Mouse (Mus musculus) limb, embryonic 13.5 days (tissue): ENCODE measurements around the gene Myo1d. TPM values are rescaled to one million over a fixed set of nuclear protein-coding genes. Genes with fewer than 3 reads are reported as not detected.
A peak's percentile ranks its signal among the peaks of the same experiment; 100 is the strongest.

Source experiments
- ATAC-seq: fragments of 200-750 bp; cut with Nextera tagmentation; 2 replicates; pipeline ENCODE4 v1.8.0; 2017; ENCODE audit warnings: low read depth, moderate number of reproducible peaks, moderate TSS enrichment; ENCODE audit not compliant: low FRiP score
- H3K27ac ChIP-seq: fragments of 300-500 bp; sonication (generic); 2 replicates; pipeline ENCODE4 v1.5.1; 2015; ENCODE audit warnings: inconsistent platforms, mild to moderate bottlenecking, moderate library complexity
- H3K27me3 ChIP-seq: fragments of 300-500 bp; sonication (generic); 2 replicates; pipeline ENCODE4 v1.6.1; 2015; ENCODE audit warnings: mild to moderate bottlenecking, inconsistent platforms
- H3K36me3 ChIP-seq: fragments of 300-500 bp; sonication (generic); 2 replicates; pipeline ENCODE4 v1.6.1; 2015; ENCODE audit warnings: inconsistent platforms, mild to moderate bottlenecking, moderate library complexity
- H3K4me1 ChIP-seq: fragments of 300-500 bp; sonication (generic); 2 replicates; pipeline ENCODE4 v1.6.1; 2015; ENCODE audit warnings: inconsistent platforms
- H3K4me2 ChIP-seq: fragments of 300-500 bp; sonication (generic); replicated peaks from 2 replicates; pipeline ENCODE4 v1.6.1; 2015; ENCODE audit warnings: inconsistent platforms, mild to moderate bottlenecking, moderate library complexity
- H3K4me3 ChIP-seq: fragments of 300-500 bp; sonication (generic); 2 replicates; pipeline ENCODE4 v1.5.1; 2015; ENCODE audit warnings: moderate library complexity, mild to moderate bottlenecking, inconsistent platforms
- H3K9ac ChIP-seq: fragments of 300-500 bp; sonication (generic); 2 replicates; pipeline ENCODE4 v1.6.1; 2015; ENCODE audit warnings: mild to moderate bottlenecking, inconsistent platforms
- H3K9me3 ChIP-seq: fragments of 300-500 bp; sonication (generic); 2 replicates; pipeline ENCODE4 v1.6.1; 2016; ENCODE audit warnings: inconsistent platforms
- WGBS: fragments of 180-500 bp; shearing (Covaris S2); methylation state at CpG from one replicate; pipeline ENCODE4 v1.1.7; 2015; 5-methylcytosine and 5-hydroxymethylcytosine counted together
- polyA plus RNA-seq: library from polyadenylated mRNA; unstranded; fragments of >200 nt; fragmentation: Nextera tagmentation; extraction: Ambion mirVana; gene quantifications from 2 replicates; pipeline ENCODE4 v1.2.1, GENCODE M21; 2015

The Myo1d gene
- polyA plus RNA-seq, 1 experiment from 2014 or later = 6.7 TPM

DNA sequence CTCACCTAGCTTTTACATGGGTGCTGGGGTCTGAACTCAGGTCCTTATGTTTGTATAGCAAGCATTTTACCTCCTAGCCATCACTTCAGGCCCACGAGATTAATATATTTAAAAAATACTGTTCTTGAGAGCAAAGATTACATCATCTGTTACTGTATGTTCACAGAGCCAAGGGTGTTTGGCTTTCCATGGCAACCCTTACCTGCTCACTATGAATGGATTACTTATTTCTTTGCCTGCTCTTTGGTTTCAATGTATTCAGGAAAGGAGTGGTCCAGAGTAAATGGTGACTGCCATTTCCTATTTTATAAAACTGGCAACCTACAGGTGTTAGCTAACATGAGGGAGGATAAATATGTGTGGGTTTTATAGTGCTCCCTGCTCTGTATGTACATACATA lies 66.1 kb downstream of the Myo1d start:
- 68% methylated on average over 1 of the region's 1 CpGs for WGBS
- H3K4me2 ChIP-seq = no peak overlapping the region
- H3K27ac ChIP-seq = no peak overlapping the region
- no peaks in the 10 kb centered on the region for H3K27me3 ChIP-seq
- no peak overlapping the region for H3K9ac ChIP-seq
- H3K4me3 ChIP-seq = no peak overlapping the region
- no peak for ATAC-seq
- H3K4me1 ChIP-seq = no peaks in the 10 kb centered on the region
- no peaks in the 10 kb centered on the region for H3K9me3 ChIP-seq
- no peaks in the 10 kb centered on the region for H3K36me3 ChIP-seq

DNA sequence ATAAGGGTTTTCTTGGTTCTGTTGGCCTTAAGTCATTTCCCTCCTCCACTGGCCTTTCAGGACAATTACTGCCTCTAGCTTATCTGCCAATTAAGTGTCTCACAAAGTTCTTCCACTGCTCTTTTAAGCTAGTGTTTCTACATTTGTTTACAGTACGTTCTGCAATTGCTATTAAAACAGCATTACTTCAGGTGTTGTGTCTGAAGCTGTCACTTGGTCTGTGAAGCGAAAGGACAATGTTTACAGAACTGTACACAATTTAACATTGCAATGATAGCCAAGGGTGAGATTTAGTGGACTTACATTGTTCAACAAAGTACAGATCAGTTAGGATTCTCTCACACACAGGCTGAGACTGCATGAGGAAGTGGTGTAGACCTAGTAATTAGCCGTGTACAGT lies 67.6 kb downstream of the Myo1d start:
- Histone ChIP-seq H3K9me3 (no peaks in the 10 kb centered on the region), H3K27ac (no peak overlapping the region), H3K4me2 (no peak overlapping the region), H3K9ac (no peak overlapping the region), H3K27me3 (no peaks in the 10 kb centered on the region), H3K36me3 (no peaks in the 10 kb centered on the region), H3K4me1 (no peaks in the 10 kb centered on the region), H3K4me3 (no peak overlapping the region)
- ATAC-seq = no peak
- 61% methylated on average over 3 of the region's 3 CpGs for WGBS

- 57% methylated on average over 6 of the region's 6 CpGs for WGBS
- no peak for ATAC-seq
These were observed 68.5 kb downstream of the Myo1d start for GRCm38 (mm10) chr11:80711336-80711735.

GRCm38 (mm10) chr11:80700611-80701010 lies 79.2 kb downstream of the Myo1d start:
- WGBS = 70% methylated on average over 4 of the region's 4 CpGs
- no peak for ATAC-seq

More at GRCm38 (mm10) chr11:80711336-80711735, 68.5 kb downstream of the Myo1d start:
- Histone ChIP-seq H3K27me3 (no peaks in the 10 kb centered on the region), H3K9ac (no peak overlapping the region), H3K4me3 (no peak overlapping the region), H3K4me2 (no peak overlapping the region), H3K27ac (no peak overlapping the region), H3K9me3 (no peaks in the 10 kb centered on the region), H3K36me3 (no peaks in the 10 kb centered on the region), H3K4me1 (no peaks in the 10 kb centered on the region)

GRCm38 (mm10) chr11:80698721-80699120 lies 81.1 kb downstream of the Myo1d start:
- 73% methylated on average over 3 of the region's 3 CpGs for WGBS
- Histone ChIP-seq H3K9ac (no peak overlapping the region), H3K4me1 (no peaks in the 10 kb centered on the region), H3K36me3 (no peaks in the 10 kb centered on the region), H3K4me2 (no peak overlapping the region), H3K27ac (no peak overlapping the region), H3K9me3 (no peaks in the 10 kb centered on the region), H3K4me3 (no peak overlapping the region), H3K27me3 (peaks cover 7% of the 10 kb centered on the region; the same call in 1 of the 2 replicates)
- no peak for ATAC-seq

More at GRCm38 (mm10) chr11:80700611-80701010, 79.2 kb downstream of the Myo1d start:
- peaks cover 7% of the 10 kb centered on the region; the same call in 1 of the 2 replicates for H3K27me3 ChIP-seq
- no peaks in the 10 kb centered on the region for H3K4me1 ChIP-seq
- H3K36me3 ChIP-seq = no peaks in the 10 kb centered on the region
- H3K4me3 ChIP-seq = no peak overlapping the region
- no peak overlapping the region for H3K4me2 ChIP-seq
- no peak overlapping the region for H3K27ac ChIP-seq
- no peaks in the 10 kb centered on the region for H3K9me3 ChIP-seq
- no peak overlapping the region for H3K9ac ChIP-seq

DNA sequence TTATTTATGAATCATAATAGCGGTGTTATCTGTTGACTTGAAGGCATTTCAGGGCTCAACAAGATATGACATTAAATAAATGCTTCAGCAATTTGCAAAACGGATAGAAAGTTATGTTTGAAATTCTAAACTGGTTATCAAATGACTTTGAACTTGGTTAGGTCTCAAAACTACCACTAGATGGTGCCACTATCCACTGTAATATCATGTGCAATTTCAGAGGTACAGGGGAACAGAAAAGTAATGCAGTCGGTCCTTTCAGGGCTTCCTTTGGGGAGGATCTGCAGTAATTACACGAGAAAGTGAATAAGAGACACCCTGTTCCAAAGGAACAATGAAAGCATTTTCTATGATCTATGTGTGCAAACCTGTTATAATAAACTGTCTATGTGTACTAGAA lies 83.5 kb downstream of the Myo1d start:
- ATAC-seq = no peak
- H3K36me3 ChIP-seq = no peaks in the 10 kb centered on the region
- WGBS = 10% methylated on average over 4 of the region's 4 CpGs

DNA sequence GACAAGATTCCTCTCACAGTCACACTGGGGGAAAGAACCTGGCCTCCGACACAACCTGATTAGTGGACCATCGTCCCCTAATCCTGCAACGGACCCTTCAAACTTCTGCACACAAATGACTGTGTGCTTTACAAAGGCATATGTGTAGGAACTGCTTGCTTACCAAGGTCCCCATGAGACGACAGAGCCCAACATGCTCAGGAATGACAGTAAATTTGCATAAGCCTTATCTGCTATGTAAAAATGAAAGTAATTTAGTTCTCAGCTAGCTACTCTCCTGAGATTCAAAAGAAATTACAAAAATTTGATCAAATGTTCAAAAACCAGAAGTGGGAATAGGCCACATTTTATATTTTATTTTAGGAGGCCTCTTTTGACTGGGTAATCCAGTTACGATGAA lies 95.2 kb downstream of the Myo1d start:
- 85% methylated on average over 5 of the region's 5 CpGs for WGBS
- no peak overlapping the region for H3K9ac ChIP-seq
- H3K27me3 ChIP-seq = no peaks in the 10 kb centered on the region
- no peak for ATAC-seq
- no peaks in the 10 kb centered on the region for H3K4me1 ChIP-seq
- H3K9me3 ChIP-seq = no peaks in the 10 kb centered on the region
- H3K36me3 ChIP-seq = no peaks in the 10 kb centered on the region
- H3K27ac ChIP-seq = no peak overlapping the region
- H3K4me3 ChIP-seq = no peak overlapping the region
- H3K4me2 ChIP-seq = no peak overlapping the region

More for the DNA sequence above, 83.5 kb downstream of the Myo1d start:
- Histone ChIP-seq H3K4me3 (no peak overlapping the region), H3K27ac (no peak overlapping the region), H3K4me2 (no peak overlapping the region), H3K9me3 (no peaks in the 10 kb centered on the region), H3K9ac (no peak overlapping the region), H3K27me3 (peaks cover 4% of the 10 kb centered on the region; the same call in 1 of the 2 replicates), H3K4me1 (no peaks in the 10 kb centered on the region)

DNA sequence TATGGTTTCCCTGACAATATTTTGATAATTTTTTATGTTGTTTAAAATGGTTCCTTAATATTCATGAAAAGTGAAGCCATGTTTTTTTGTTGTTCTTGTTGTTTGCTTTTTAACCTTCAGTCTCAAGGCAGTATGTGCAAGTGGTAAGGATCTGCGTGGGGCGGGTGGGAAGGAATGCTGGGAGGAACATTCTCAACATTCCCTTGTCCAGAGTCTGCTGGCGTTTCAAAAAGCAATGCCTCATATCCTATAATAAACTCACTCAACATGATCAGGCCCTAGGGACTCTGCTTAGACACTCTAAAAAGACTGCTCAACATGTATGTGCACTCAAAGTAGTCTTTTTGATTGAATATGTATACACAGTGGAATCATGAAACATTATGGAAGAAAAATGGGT lies 97.1 kb downstream of the Myo1d start:
- ATAC-seq = no peak
- Histone ChIP-seq H3K27me3 (no peaks in the 10 kb centered on the region), H3K9me3 (no peaks in the 10 kb centered on the region), H3K36me3 (no peaks in the 10 kb centered on the region), H3K9ac (no peak overlapping the region), H3K4me2 (no peak overlapping the region), H3K4me1 (no peaks in the 10 kb centered on the region), H3K4me3 (no peak overlapping the region), H3K27ac (no peak overlapping the region)
- 30% methylated on average over 3 of the region's 3 CpGs for WGBS

DNA sequence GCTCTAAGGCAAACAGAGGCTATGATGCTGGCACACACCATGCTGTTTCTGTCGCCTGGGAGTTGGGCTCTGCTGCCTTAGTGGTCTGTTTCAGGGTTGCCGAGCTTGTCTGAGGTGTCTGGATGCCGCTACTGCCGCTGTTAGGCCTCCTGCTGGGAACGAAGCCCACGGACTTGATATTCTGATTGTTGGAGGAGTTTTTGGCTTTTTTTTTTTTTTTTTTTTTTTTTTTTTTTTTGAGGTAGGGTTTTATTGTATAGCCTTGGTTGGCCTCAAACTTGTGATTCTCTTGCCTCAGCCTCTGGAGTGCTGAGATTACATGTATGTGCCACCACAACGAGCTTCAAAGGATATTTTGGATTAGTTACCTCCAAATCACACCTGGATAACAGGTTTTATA lies 106.8 kb downstream of the Myo1d start:
- Histone ChIP-seq H3K9me3 (no peaks in the 10 kb centered on the region), H3K4me2 (no peak overlapping the region), H3K4me3 (no peak overlapping the region), H3K36me3 (no peaks in the 10 kb centered on the region), H3K27ac (no peak overlapping the region), H3K27me3 (no peaks in the 10 kb centered on the region), H3K9ac (no peak overlapping the region), H3K4me1 (no peaks in the 10 kb centered on the region; the same call in 1 of the 2 replicates)
- WGBS = 43% methylated on average over 7 of the region's 7 CpGs
- ATAC-seq = no peak

- WGBS = 47% methylated on average over 1 of the region's 1 CpGs
- Histone ChIP-seq H3K9me3 (no peaks in the 10 kb centered on the region), H3K27me3 (no peaks in the 10 kb centered on the region), H3K4me2 (no peak overlapping the region), H3K27ac (no peak overlapping the region), H3K4me3 (no peak overlapping the region), H3K36me3 (no peaks in the 10 kb centered on the region), H3K4me1 (no peaks in the 10 kb centered on the region; the same call in 1 of the 2 replicates), H3K9ac (no peak overlapping the region)
- peak; percentile 80 for ATAC-seq
These were observed 109.4 kb downstream of the Myo1d start for GRCm38 (mm10) chr11:80670391-80670790.

- no peaks in the 10 kb centered on the region for H3K9me3 ChIP-seq
- ATAC-seq = no peak
- H3K4me3 ChIP-seq = no peak overlapping the region
- no peaks in the 10 kb centered on the region; the same call in 1 of the 2 replicates for H3K4me1 ChIP-seq
- WGBS = 82% methylated on average over 4 of the region's 4 CpGs
- no peak overlapping the region for H3K4me2 ChIP-seq
- no peak overlapping the region for H3K27ac ChIP-seq
- no peaks in the 10 kb centered on the region for H3K27me3 ChIP-seq
- no peak overlapping the region for H3K9ac ChIP-seq
- no peaks in the 10 kb centered on the region for H3K36me3 ChIP-seq
These were observed 109.9 kb downstream of the Myo1d start for GRCm38 (mm10) chr11:80669934-80670333.

DNA sequence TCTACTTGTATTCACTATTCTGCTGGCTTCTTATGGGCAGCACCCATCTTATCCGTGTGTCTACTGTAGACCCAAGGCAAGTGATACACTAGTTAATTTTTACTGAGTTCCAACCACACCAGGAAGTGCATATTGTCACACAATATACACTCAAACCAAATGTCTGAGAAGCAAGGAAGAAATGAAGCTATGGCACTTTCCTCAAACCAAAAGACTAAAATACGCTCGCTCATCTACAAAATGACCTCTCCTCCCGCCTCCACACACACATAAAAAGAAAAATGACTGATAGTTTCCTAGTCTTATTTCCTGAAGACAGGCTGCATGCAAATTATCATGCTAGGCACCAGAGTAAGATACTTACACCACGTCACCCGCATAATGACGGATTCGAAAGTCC lies 113.6 kb downstream of the Myo1d start:
- Histone ChIP-seq H3K27ac (no peak overlapping the region), H3K4me1 (no peaks in the 10 kb centered on the region; the same call in 1 of the 2 replicates), H3K36me3 (no peaks in the 10 kb centered on the region), H3K9me3 (no peaks in the 10 kb centered on the region), H3K4me3 (no peak overlapping the region), H3K9ac (no peak overlapping the region), H3K4me2 (no peak overlapping the region), H3K27me3 (no peaks in the 10 kb centered on the region)
- WGBS = 90% methylated on average over 8 of the region's 8 CpGs
- no peak for ATAC-seq

DNA sequence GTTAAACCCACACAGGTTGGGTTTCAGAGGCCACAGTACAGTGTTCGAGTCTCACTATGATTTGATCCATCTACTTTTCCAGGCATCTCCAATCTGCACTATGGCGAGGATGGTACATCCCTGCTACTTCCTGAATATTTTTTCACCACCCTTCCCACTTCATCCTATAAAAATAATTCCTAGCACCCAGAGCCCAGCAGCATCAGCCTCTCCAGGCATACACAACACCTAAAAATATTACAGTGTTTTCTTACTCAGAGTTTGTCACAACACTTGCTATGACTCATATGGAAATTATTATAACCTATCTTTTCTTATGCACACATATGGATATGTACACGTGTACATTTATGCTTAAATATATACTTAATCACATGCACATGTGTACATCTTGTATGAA lies 115.6 kb downstream of the Myo1d start:
- Histone ChIP-seq H3K36me3 (no peaks in the 10 kb centered on the region), H3K4me2 (no peak overlapping the region), H3K9me3 (no peaks in the 10 kb centered on the region), H3K9ac (no peak overlapping the region), H3K27ac (no peak overlapping the region), H3K4me3 (no peak overlapping the region), H3K4me1 (no peaks in the 10 kb centered on the region), H3K27me3 (no peaks in the 10 kb centered on the region)
- ATAC-seq = no peak
- WGBS = 75% methylated on average over 3 of the region's 3 CpGs
